Comparison of ENCODE assay signal across 32 mouse cellular contexts in genomic region chrX:133964615-133965014, GRCm38 (mm10). TPM values are rescaled to one million over a fixed set of nuclear protein-coding genes. Genes with fewer than 3 reads are reported as not detected.
"Had no signal": no experiment of that assay in that cellular context is flagged by ENCODE, and none has a peak within 500 bp of the region (broad histone marks: within the 10 kb centered on the region; RNA-seq: fewer than 3 reads in every experiment).

No protein-coding gene starts in this region.

- DNase-seq: heart, postnatal 10 days; heart, postnatal 14 days; heart, postnatal 36 days; heart, postnatal 4 days; kidney, adult 11 months; kidney, adult 18-20 months; kidney, adult 2 months; kidney, adult 8-10 months; kidney, adult 9 months; kidney, postnatal 10 days; kidney, postnatal 14 days; kidney, postnatal 25 days; kidney, postnatal 36 days; kidney, postnatal 4 days; layer of hippocampus, adult 9-11 months; layer of hippocampus, postnatal 36 days had no signal

- H3K9me3 ChIP-seq: heart, embryonic 12.5 days; heart, embryonic 13.5 days; heart, embryonic 15.5 days; hindbrain, embryonic 10.5 days; hindbrain, embryonic 12.5 days; hindbrain, embryonic 13.5 days; hindbrain, embryonic 15.5 days; intestine, embryonic 15.5 days; kidney, embryonic 15.5 days had no signal

- H3K9ac ChIP-seq: heart, embryonic 12.5 days; heart, embryonic 13.5 days; heart, embryonic 15.5 days; hindbrain, embryonic 12.5 days; hindbrain, embryonic 13.5 days; hindbrain, embryonic 14.5 days; hindbrain, embryonic 15.5 days; intestine, embryonic 15.5 days; kidney, embryonic 15.5 days had no signal

- H3K4me3 ChIP-seq: heart, embryonic 12.5 days; heart, embryonic 13.5 days; heart, embryonic 15.5 days; hindbrain, embryonic 10.5 days; hindbrain, embryonic 12.5 days; hindbrain, embryonic 13.5 days; hindbrain, embryonic 15.5 days; intestine, embryonic 15.5 days; kidney, embryonic 15.5 days; layer of hippocampus, adult 2 months; left cerebral cortex, adult 2 months had no signal

- H3K27ac ChIP-seq: heart, embryonic 13.5 days; heart, embryonic 15.5 days; hindbrain, embryonic 10.5 days; hindbrain, embryonic 12.5 days; hindbrain, embryonic 13.5 days; hindbrain, embryonic 14.5 days; hindbrain, embryonic 15.5 days; hindbrain, postnatal 0 days; intestine, embryonic 15.5 days; kidney, embryonic 15.5 days; kidney, postnatal 0 days; layer of hippocampus, adult 2 months; left cerebral cortex, adult 2 months had no signal

- H3K4me1 ChIP-seq: heart, embryonic 12.5 days; heart, embryonic 13.5 days; heart, embryonic 15.5 days; hindbrain, embryonic 10.5 days; hindbrain, embryonic 12.5 days; hindbrain, embryonic 13.5 days; hindbrain, embryonic 15.5 days; intestine, embryonic 15.5 days; kidney, embryonic 15.5 days had no signal

- H3K36me3 ChIP-seq: heart, embryonic 12.5 days; heart, embryonic 13.5 days; heart, embryonic 15.5 days; hindbrain, embryonic 10.5 days; hindbrain, embryonic 12.5 days; hindbrain, embryonic 13.5 days; hindbrain, embryonic 15.5 days; intestine, embryonic 15.5 days; kidney, embryonic 15.5 days had no signal

- H3K27me3 ChIP-seq: heart, embryonic 12.5 days; heart, embryonic 15.5 days; hindbrain, embryonic 12.5 days; intestine, embryonic 15.5 days had no signal

RNA-seq across cellular contexts. Expression of gene Srpx2, which starts 56.4 kb away (rescaled TPM):
- total RNA-seq: hematopoietic stem cell, adult 5-6 weeks had no signal
- polyA plus RNA-seq: inflammation-experienced regulatory T-cells, adult 6 months had no signal
